21 mouse cellular contexts compared by ENCODE assay signal in the genomic region with DNA sequence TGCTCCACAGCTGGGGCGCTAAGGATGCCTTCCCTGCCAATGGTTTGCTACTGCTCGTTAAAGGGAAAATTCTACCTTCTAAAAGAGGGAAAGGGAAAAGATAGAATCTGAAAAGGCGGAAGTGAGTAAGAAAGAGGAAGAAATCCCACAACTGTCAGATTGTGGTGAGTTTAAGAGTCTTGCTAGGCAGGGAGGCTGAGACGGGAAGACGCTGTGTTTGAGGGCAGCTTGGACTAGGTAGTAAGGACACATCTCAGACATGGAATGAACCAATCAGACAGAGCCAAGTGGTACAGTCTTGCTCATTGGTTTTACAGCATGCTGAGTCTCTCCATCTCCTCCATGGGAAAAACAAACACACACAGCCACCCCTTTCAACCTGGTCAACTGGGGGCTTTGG.
"Had no signal": no experiment of that assay in that cellular context is flagged by ENCODE, and none has a peak within 500 bp of the region (broad histone marks: within the 10 kb centered on the region; RNA-seq: fewer than 3 reads in every experiment).

No protein-coding gene starts in this region.

- H3K4me3 ChIP-seq: left cerebral cortex, adult 2 months; limb, embryonic 13.5 days; liver, embryonic 12.5 days; liver, embryonic 15.5 days; lung, embryonic 15.5 days had no signal

- H3K27ac ChIP-seq: left cerebral cortex, adult 2 months; liver, embryonic 12.5 days; liver, embryonic 15.5 days; lung, embryonic 15.5 days; stomach, postnatal 0 days had no signal

- H3K9me3 ChIP-seq: limb, embryonic 13.5 days; liver, embryonic 12.5 days; liver, embryonic 15.5 days; lung, embryonic 15.5 days had no signal

- H3K27me3 ChIP-seq: liver, embryonic 12.5 days; liver, embryonic 15.5 days; lung, embryonic 15.5 days had no signal

- ATAC-seq: intestine, postnatal 0 days; liver, embryonic 12.5 days had no signal

- DNase-seq: kidney, adult 2 months; kidney, postnatal 10 days; kidney, postnatal 36 days; layer of hippocampus, postnatal 36 days; liver; lung, adult 18-20 months; lung, postnatal 10 days; lung, postnatal 36 days; midbrain, embryonic 14.5 days; right cerebral cortex, adult 18-20 months; right cerebral cortex, postnatal 25 days; thymus, adult 2 months; thymus, postnatal 14 days; thymus, postnatal 4 days had no signal

- H3K4me1 ChIP-seq: liver, embryonic 12.5 days; liver, embryonic 15.5 days had no signal

- H3K36me3 ChIP-seq: limb, embryonic 13.5 days; liver, embryonic 12.5 days; liver, embryonic 15.5 days; lung, embryonic 15.5 days had no signal
